Mouse (Mus musculus) erythroblast, embryonic 14.5 days (primary cell): ENCODE measurements around the gene Yif1b.

Source experiments
- GATA1 ChIP-seq: IDR thresholded peaks from 2 replicates; pipeline ENCODE4 v1.6.1; 2012; ENCODE audit warnings: low read length, inconsistent platforms, mixed read lengths
- TAL1 ChIP-seq: IDR thresholded peaks from 3 replicates; pipeline ENCODE4 v1.6.1; 2012; ENCODE audit warnings: low read length, inconsistent platforms, mixed read lengths

DNA sequence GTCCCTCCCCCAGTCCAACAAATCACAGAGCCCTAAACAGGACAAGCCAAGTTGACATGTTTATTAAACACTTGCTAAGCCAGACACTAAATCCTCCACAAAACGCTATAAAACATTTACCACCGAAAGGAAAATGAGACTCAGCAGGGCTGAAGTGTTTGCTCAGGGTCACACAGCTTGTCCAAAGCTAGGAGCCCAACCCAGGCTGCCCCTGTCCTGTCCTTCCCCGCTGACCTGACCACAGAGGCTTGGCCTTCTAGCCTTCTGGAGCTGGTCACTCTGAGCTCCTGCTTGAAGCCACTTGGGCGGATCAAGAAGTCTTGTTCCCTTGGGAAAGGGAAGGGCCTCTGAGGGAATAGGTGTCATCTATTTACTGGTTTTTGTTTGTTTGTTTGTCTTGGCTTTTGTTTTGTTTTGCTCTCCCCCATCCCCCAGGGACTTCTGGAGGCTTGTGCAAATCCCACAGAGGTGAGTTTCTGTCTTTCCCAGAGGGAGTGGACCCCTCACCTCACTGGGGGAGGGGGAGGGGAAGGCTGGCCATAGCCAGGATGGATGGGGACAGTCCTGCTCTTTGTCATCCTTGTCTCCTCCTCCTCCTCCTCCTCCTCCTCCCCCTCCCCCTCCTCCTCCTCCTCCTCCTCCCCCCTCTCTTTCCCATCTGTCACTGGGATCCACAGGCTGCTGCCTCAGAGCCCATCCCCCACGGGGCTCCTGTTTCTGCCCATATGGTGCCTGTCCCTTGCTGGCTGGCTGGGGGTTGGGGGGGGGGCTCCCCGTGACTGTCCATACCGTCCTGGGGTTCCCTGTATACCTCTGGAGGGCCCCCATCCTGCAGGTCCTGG, 53.7 kb downstream of the Yif1b start:
- TF ChIP-seq TAL1 (no peak), GATA1 (no peak)
